Mouse (Mus musculus) bone marrow macrophage, adult 2 months (primary cell): ENCODE data around the gene Hdgfl3. TPM values are rescaled to one million over a fixed set of nuclear protein-coding genes. Genes with fewer than 3 reads are reported as not detected.
A peak's percentile ranks its signal among the peaks of the same experiment; 100 is the strongest.

Experiments
- H3K27ac ChIP-seq: 2 replicates; pipeline ENCODE4 v1.5.1; 2012; ENCODE audit warnings: low read depth, low read length; ENCODE audit not compliant: insufficient read depth
- H3K4me1 ChIP-seq: 2 replicates; pipeline ENCODE4 v1.6.1; 2012; ENCODE audit warnings: low read length; ENCODE audit not compliant: control insufficient read depth, insufficient read depth
- H3K4me3 ChIP-seq: 2 replicates; pipeline ENCODE4 v1.5.1; 2012; ENCODE audit warnings: mild to moderate bottlenecking, low read length, moderate library complexity; ENCODE audit not compliant: insufficient read depth
- CTCF ChIP-seq: IDR thresholded peaks from 2 replicates; pipeline ENCODE4 v1.5.1; 2012; ENCODE audit warnings: low read depth, mild to moderate bottlenecking, low read length, moderate library complexity
- POLR2A ChIP-seq: IDR thresholded peaks from 2 replicates; pipeline ENCODE4 v1.6.1; 2012; ENCODE audit warnings: mild to moderate bottlenecking, low read depth, low read length, borderline replicate concordance
- polyA plus RNA-seq: library from polyadenylated mRNA; stranded (reverse); fragments of >200 nt; gene quantifications from 2 replicates; pipeline ENCODE4 v1.2.4, GENCODE M21; 2012; ENCODE audit not compliant: missing spikeins, insufficient read depth, insufficient read length

Hdgfl3 gene
- 0.24 and 0.49 TPM in 2 replicates for polyA plus RNA-seq

GRCm38 (mm10) chr7:81934267-81934745 is at the start of gene Hdgfl3:
TSS of gene Hdgfl3 (minus strand) at chr7:81934473.
- no peaks in the 10 kb centered on the region for H3K4me1 ChIP-seq
- H3K4me3 ChIP-seq, result peak within 1 kb of the TSS; percentile 38
- H3K27ac ChIP-seq, result no peak within 1 kb of the TSS
- TF ChIP-seq CTCF, result no peak
- TF ChIP-seq POLR2A, result no peak

GRCm38 (mm10) chr7:81983651-81984050 is 49.4 kb upstream of the Hdgfl3 start:
- TF ChIP-seq POLR2A (no peak), CTCF (no peak)
- no peak overlapping the region for H3K4me3 ChIP-seq
- H3K27ac ChIP-seq, result no peak overlapping the region
- H3K4me1 ChIP-seq, result no peaks in the 10 kb centered on the region

GRCm38 (mm10) chr7:81978304-81978703 is 44.0 kb upstream of the Hdgfl3 start:
- Histone ChIP-seq H3K4me3 (no peak overlapping the region), H3K4me1 (no peaks in the 10 kb centered on the region), H3K27ac (no peak overlapping the region)
- no peak for TF ChIP-seq CTCF
- no peak for TF ChIP-seq POLR2A

- TF ChIP-seq CTCF (no peak), POLR2A (no peak)
- Histone ChIP-seq H3K4me1 (no peaks in the 10 kb centered on the region), H3K4me3 (no peak overlapping the region), H3K27ac (no peak overlapping the region)
Measured at GRCm38 (mm10) chr7:81974616-81975015, 40.3 kb upstream of the Hdgfl3 start.

GRCm38 (mm10) chr7:81973939-81974338 is 39.7 kb upstream of the Hdgfl3 start:
- H3K27ac ChIP-seq, result no peak overlapping the region
- no peak for TF ChIP-seq CTCF
- H3K4me1 ChIP-seq, result no peaks in the 10 kb centered on the region
- H3K4me3 ChIP-seq, result no peak overlapping the region

- Histone ChIP-seq H3K4me1 (no peaks in the 10 kb centered on the region), H3K27ac (no peak overlapping the region), H3K4me3 (no peak overlapping the region)
- TF ChIP-seq POLR2A, result no peak
- TF ChIP-seq CTCF, result no peak
Measured at GRCm38 (mm10) chr7:81973339-81973738, 39.1 kb upstream of the Hdgfl3 start.

- H3K4me3 ChIP-seq, result no peak overlapping the region
- TF ChIP-seq POLR2A (no peak), CTCF (no peak)
- H3K4me1 ChIP-seq, result no peaks in the 10 kb centered on the region
- H3K27ac ChIP-seq, result no peak overlapping the region
Measured at GRCm38 (mm10) chr7:81968975-81969374, 34.7 kb upstream of the Hdgfl3 start.

GRCm38 (mm10) chr7:81968451-81968850 is 34.2 kb upstream of the Hdgfl3 start:
- Histone ChIP-seq H3K4me3 (no peak overlapping the region), H3K4me1 (no peaks in the 10 kb centered on the region), H3K27ac (no peak overlapping the region)
- no peak for TF ChIP-seq CTCF

GRCm38 (mm10) chr7:81966195-81966594 is 31.9 kb upstream of the Hdgfl3 start:
- H3K27ac ChIP-seq, result no peak overlapping the region
- no peak for TF ChIP-seq CTCF
- TF ChIP-seq POLR2A, result no peak
- H3K4me3 ChIP-seq, result no peak overlapping the region
- no peaks in the 10 kb centered on the region for H3K4me1 ChIP-seq

- no peak overlapping the region for H3K27ac ChIP-seq
- H3K4me3 ChIP-seq, result no peak overlapping the region
- TF ChIP-seq CTCF (no peak), POLR2A (no peak)
- H3K4me1 ChIP-seq, result no peaks in the 10 kb centered on the region
Measured at GRCm38 (mm10) chr7:81959704-81960103, 25.4 kb upstream of the Hdgfl3 start.
